Mouse (Mus musculus) kidney, adult 2 months (tissue): Measurements from ENCODE around the gene Gm34653.

ENCODE experiments used
- CTCF ChIP-seq: fragments of 200-500 bp; conservative IDR thresholded peaks from 2 replicates; pipeline ENCODE4 v1.5.1; 2011; ENCODE audit warnings: low read depth, mild to moderate bottlenecking, control low read depth, low read length, moderate library complexity, mixed read lengths; ENCODE audit not compliant: insufficient read depth, insufficient read length
- POLR2A ChIP-seq: fragments of 200-500 bp; IDR thresholded peaks from one replicate; pipeline ENCODE4 v1.6.1; 2011; ENCODE audit warnings: low read depth, low read length, control low read depth

DNA sequence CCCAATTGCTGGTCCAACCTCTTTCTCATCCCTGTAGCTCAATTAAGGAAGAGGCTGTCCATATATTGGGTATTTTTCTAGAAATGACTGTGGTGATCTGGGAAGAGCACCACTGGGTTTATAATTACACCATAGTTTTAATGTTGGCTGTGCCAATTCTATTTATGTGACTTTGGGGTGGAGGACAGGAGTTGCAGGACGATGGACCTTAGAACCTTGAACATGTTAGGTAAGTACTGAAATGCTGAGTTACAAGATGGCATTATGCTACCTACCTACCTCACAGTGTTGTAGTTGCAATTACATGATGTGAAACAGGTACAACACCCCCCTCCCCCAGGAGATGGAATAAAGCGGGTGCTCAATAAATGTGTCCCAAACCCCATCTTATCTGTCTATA, 50.0 kb downstream of the Gm34653 start:
- TF ChIP-seq CTCF (no peak), POLR2A (no peak)
